Mouse (Mus musculus): Measurements from ENCODE around the gene Fgf18.
A peak's percentile ranks its signal among the peaks of the same experiment; 100 is the strongest.

Gene Fgf18

DNA sequence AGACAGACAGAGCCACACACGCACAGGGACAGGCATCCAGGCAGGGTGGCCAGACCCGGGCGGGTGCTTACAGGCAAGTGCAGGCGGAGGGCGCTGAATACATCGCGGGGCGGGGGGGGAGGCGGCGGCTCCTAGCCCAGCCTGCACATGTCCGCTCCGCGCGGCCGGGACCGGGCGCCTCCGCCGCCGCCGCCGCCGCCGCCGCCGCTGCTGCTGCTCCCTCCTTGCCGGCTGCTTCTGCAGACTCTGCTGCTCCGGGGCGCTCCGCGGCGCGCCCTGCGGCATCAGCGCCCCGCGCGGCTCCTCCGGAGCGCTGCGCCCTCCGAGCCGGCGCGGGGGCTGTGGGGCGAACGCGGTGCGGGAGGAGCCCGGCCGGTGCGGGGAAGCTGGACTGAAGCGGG is at the start of gene Fgf18:
TSS of gene Fgf18 (minus strand) at position 230 of the 401 bp plus-strand sequence.
- DNase-seq (ENCODE audit: low spot score): no peak

DNA sequence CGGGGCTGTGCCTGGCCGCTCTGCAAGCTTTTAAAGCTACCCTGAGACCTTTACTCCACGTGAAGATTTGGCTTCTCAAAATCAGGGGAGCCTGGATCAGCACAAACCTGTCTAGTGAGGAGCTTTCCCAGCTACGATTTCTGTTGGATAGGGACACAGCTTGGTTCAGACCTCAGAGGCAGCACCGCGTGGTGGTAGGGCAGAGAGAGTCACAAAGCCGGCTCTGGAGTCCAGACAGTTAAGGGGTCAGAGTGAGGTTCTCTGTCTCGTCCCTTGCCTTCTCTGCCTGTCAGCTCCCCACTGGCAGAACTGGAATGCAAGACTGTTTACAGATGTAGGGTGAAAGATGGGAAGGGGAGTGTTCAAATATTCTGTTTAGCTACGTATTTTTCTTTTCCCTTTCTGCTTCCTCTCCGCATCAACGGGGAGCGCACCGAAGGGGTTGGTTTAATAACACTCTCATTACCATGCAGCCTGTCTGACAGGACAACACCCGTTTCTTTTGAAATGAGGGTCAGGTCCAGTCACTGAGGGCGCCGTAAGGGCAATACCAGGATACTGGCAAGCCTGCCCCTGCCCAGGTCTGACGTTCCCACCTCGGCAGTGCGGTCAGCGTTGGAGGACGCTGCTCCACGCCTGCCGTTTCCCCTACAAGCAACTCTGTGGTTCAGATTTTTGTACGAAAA is 49.4 kb upstream of the Fgf18 start:
- DNase-seq (ENCODE audit: low spot score): no peak

- DNase-seq (ENCODE audit: low spot score): no peak
These were observed 48.6 kb upstream of the Fgf18 start for GRCm38 (mm10) chr11:33195531-33196446.

DNA sequence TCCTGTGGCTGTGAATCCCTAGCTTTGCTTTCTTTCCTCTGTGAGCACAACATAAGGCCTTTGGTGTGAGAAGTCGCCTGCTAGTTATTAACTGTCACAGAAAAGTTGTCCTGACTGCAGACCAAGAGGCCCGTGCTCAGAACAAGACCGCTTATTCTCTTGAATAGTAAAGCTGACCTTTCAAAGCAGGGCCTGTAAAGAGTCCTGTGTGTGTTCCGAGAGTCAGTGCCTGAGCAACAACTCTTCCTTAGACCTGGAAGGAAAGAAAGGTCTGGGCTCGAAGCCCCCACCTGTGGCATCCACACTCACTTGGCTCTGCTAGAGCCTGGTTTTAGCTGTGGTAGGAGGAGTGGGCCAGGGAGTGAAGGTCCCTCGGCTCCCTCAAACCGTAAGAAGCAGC is 47.9 kb upstream of the Fgf18 start:
- DNase-seq (ENCODE audit: low spot score): no peak

- no peak for DNase-seq (ENCODE audit: low spot score)
These were observed 46.5 kb upstream of the Fgf18 start for GRCm38 (mm10) chr11:33193695-33194094.

GRCm38 (mm10) chr11:33181804-33182203 is 34.6 kb upstream of the Fgf18 start:
- DNase-seq (ENCODE audit: low spot score): no peak

GRCm38 (mm10) chr11:33180701-33181116 is 33.5 kb upstream of the Fgf18 start:
- DNase-seq (ENCODE audit: low spot score): no peak

- DNase-seq (ENCODE audit: low spot score): no peak
These were observed 32.6 kb upstream of the Fgf18 start for GRCm38 (mm10) chr11:33179802-33180201.

GRCm38 (mm10) chr11:33176525-33177245 is 29.5 kb upstream of the Fgf18 start:
- DNase-seq (ENCODE audit: low spot score): peak; percentile 28

- DNase-seq (ENCODE audit: low spot score): no peak
These were observed 28.6 kb upstream of the Fgf18 start for GRCm38 (mm10) chr11:33175768-33176167.

DNA sequence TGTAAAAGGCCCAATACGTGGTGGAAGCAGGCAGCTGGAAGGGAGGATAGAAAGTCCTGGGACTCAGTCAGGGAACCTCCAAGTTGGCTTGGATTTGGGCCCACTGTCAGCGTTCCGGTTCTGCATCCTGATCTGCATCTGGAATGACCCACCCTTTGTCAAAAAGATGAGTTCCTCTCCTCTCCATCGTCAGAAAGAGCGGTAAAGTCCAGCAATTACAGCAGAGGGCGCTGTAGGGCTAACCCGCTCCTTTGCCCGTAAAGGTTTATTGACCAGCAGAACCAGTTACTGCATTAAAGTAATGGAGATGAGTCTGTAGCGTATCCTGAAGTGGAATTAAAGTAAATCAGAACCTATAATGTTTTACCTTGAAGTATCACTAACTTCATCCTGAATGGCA is 23.3 kb upstream of the Fgf18 start:
- DNase-seq (ENCODE audit: low spot score): peak; percentile 48

- DNase-seq (ENCODE audit: low spot score): peak; percentile 99
These were observed 15.9 kb upstream of the Fgf18 start, which contains the start of gene Npm1 for GRCm38 (mm10) chr11:33162998-33163506. Gene Npm1 (minus strand): TSS chr11:33163206.

GRCm38 (mm10) chr11:33162211-33162997 is 15.2 kb upstream of the Fgf18 start:
- peak; percentile 43 for DNase-seq (ENCODE audit: low spot score)

DNA sequence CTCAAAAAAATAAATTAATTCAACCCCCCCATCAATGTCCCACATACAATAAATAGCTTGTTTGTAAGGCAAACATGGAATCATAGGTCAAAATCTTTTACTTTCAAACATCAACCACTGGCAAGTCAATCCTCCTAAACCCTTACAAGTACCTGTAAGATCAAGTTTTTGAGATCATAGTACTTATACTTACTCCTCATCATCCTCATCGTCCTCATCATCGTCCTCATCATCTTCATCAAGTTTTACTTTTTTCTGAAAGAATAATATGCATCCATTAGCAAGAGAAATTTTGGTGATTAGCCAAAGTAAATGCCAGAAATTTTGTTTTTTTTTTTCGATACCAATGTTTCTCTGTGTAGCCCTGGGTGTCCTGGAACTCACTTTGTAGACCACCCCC is 12.5 kb upstream of the Fgf18 start:
- no peak for DNase-seq (ENCODE audit: low spot score)

DNA sequence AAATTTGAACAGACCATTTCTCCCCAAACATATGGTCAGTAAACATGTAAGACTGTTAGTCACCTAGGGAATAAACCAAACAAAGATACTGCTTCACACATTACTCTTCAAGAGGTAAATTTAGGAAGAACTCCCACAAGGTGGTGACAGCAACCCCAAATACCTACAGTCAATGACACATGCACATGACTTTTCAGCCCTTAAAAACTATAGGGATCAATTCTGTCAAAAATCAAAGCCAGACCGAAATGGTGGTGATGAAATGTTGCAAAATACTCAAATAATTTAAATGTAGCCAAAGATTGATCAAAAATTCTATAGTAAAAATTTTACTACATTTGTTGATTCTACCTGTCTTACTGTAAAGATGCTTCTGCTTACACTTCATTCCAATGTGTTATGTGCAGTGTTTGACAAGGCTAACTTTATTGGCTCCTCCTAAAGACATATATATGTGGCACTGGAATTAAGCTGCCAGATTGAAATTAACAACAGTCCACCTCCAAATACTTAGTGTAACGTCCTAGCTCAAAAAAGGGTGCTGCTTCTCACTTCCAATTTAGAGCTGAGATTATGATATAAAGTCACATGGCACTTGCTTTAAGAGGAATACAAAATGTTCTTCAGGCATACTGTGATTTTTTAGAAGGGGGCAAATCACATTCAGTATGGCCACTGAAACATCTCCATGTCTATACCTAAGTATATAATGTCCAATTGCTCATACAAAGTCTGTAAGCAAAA is 10.4 kb upstream of the Fgf18 start:
- no peak for DNase-seq (ENCODE audit: low spot score)

DNA sequence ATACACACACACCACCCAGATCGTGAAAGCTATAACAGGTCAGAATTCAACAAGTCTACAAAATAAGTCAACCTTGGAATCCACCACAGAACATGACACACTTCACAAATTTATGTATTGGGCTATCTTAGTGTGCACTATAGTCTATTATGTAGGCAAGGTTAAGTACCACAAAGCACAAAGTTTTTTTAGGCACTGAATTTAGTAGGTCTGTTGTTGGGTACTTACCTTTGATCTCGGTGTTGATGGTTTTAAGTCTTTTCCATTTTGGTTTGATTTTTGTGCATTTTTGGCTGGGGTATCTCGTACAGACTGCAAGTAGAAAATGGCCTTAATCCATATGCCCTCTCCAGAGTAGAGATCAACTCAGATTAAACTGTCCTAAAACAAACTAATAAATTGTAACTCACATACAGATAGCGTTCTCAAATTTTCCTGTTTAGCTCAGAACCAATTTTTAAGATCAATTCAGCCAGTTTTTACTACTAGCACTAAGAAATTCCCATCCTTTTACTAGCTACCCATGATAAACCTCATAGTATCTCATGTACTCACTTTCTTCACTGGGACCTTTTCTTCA is 9.3 kb upstream of the Fgf18 start:
- no peak for DNase-seq (ENCODE audit: low spot score)

- DNase-seq (ENCODE audit: low spot score): no peak
These were observed 7.3 kb upstream of the Fgf18 start for GRCm38 (mm10) chr11:33154459-33154858.

GRCm38 (mm10) chr11:33152997-33153396 is 5.8 kb upstream of the Fgf18 start:
- no peak for DNase-seq (ENCODE audit: low spot score)

DNA sequence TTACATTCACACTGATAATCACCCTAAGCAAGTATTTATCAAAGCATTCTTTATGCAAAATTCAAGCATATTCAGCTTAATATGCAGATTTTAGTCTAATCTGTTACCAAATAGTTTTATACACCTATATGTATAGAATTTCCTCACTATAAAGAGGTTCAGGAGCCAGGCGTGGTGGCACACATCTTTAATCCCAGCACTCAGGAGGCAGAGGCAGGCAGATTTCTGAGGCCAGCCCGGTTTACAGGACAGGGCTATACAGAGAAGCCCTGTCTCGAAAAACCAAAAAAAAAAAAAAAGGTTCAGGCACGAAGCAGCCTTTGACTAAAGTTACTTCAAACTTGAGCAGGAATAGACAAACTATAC is 4.6 kb upstream of the Fgf18 start:
- DNase-seq (ENCODE audit: low spot score): no peak

DNA sequence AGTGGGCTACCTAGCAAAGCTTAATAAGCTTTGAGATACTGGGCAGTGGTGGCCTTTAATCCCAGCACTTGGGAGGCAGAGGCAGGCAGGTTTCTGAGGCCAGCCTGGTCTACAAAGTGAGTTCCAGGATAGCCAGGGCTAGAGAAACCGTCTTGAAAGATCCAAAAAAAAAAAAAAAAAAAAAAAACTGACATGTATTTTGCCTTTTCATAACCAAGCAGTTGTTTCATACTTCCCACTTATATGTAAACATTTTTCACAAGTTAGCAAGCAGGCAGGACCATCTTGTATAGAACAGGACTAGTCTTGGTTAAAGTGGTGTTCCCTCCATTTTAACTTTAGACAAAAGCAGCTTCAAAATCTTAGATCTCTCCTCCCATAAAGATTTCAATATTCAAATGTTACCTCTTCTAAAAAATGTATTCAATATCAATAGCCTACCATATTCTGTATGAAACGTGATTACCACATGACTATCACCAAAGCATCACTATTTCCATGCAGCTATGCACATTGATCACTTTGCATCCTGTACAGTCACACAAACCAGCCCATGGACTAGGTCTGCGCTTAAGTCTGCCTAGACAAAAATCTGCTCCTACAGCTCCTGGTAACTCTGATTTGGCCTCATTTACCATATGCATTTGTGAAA is 4.1 kb upstream of the Fgf18 start:
- no peak for DNase-seq (ENCODE audit: low spot score)

All from lung, postnatal 25 days (tissue).